Mouse (Mus musculus) thymus, adult 2 months (tissue): ENCODE measurements around the gene Rpl9-ps6. TPM values are rescaled to one million over a fixed set of nuclear protein-coding genes. Genes with fewer than 3 reads are reported as not detected.

Experiments
- DNase-seq: peaks from one replicate; pipeline ENCODE4 v3.0.0; 2021
- H3K27ac ChIP-seq: fragments of 200-500 bp; 2 replicates; pipeline ENCODE4 v1.5.1; 2012; ENCODE audit warnings: low read length, control low read depth; ENCODE audit not compliant: control insufficient read depth, insufficient read depth
- H3K27me3 ChIP-seq: fragments of 200-500 bp; 2 replicates; pipeline ENCODE4 v1.6.1; 2012; ENCODE audit warnings: mild to moderate bottlenecking, low read length, moderate library complexity, mixed read lengths; ENCODE audit not compliant: control insufficient read depth, insufficient read depth
- H3K36me3 ChIP-seq: fragments of 200-500 bp; 2 replicates; pipeline ENCODE4 v1.6.1; 2012; ENCODE audit warnings: mild to moderate bottlenecking, low read length, moderate library complexity; ENCODE audit not compliant: control insufficient read depth, insufficient read depth
- H3K4me1 ChIP-seq: fragments of 200-500 bp; replicated peaks from 2 replicates; pipeline ENCODE4 v1.6.1; 2012; ENCODE audit warnings: low read length; ENCODE audit not compliant: control insufficient read depth, insufficient read depth
- H3K4me3 ChIP-seq: fragments of 200-500 bp; 2 replicates; pipeline ENCODE4 v1.5.1; 2012; ENCODE audit warnings: mild to moderate bottlenecking, low read length, control low read depth, moderate library complexity; ENCODE audit not compliant: control insufficient read depth, insufficient read depth
- CTCF ChIP-seq: fragments of 200-500 bp; IDR thresholded peaks from 2 replicates; pipeline ENCODE4 v1.5.1; 2012; ENCODE audit warnings: mild to moderate bottlenecking, control low read depth, low read length, moderate library complexity, borderline replicate concordance; ENCODE audit not compliant: control insufficient read depth, poor library complexity, insufficient read depth; ENCODE audit errors: extremely low read depth
- POLR2A ChIP-seq: fragments of 200-500 bp; IDR thresholded peaks from 2 replicates; pipeline ENCODE4 v1.6.1; 2012; ENCODE audit warnings: mild to moderate bottlenecking, low read length, control low read depth, moderate library complexity; ENCODE audit not compliant: control insufficient read depth, poor library complexity, insufficient read depth; ENCODE audit errors: extremely low read depth
- WGBS: fragments of 180-500 bp; shearing (Covaris S2); methylation state at CpG from one replicate; pipeline ENCODE4 v1.1.7; 2018; 5-methylcytosine and 5-hydroxymethylcytosine counted together
- polyA plus RNA-seq: library from polyadenylated mRNA; depleted of rRNA; stranded (reverse); fragments of >200 nt; gene quantifications from 2 replicates; pipeline ENCODE4 v1.2.3, GENCODE M21; 2012; rRNA removed

The Rpl9-ps6 gene
- polyA plus RNA-seq, 1 experiment, result 8.0 TPM

GRCm38 (mm10) chr19:32416692-32417317 is 49.6 kb downstream of the Rpl9-ps6 start:
- 95% methylated on average over 7 of the region's 7 CpGs for WGBS
- TF ChIP-seq POLR2A (no peak), CTCF (no peak)
- no peak for DNase-seq
- Histone ChIP-seq H3K27me3 (no peaks in the 10 kb centered on the region), H3K36me3 (no peaks in the 10 kb centered on the region), H3K4me1 (no peaks in the 10 kb centered on the region), H3K27ac (no peak overlapping the region), H3K4me3 (no peak overlapping the region)

Other genes starting within 250 kb of the Rpl9-ps6 start
- 5.9 and 7.4 TPM in 2 replicates for gene Sgms1, start 76.9 kb downstream of the Rpl9-ps6 start, polyA plus RNA-seq
- gene Minpp1, start 19.2 kb upstream of the Rpl9-ps6 start, polyA plus RNA-seq, result 70.7 and 109 TPM in 2 replicates
- gene Papss2, start 129.2 kb upstream of the Rpl9-ps6 start, polyA plus RNA-seq, result 5.7 and 6.5 TPM in 2 replicates